ENCODE assay signal across 9 mouse cellular contexts in the genomic region with DNA sequence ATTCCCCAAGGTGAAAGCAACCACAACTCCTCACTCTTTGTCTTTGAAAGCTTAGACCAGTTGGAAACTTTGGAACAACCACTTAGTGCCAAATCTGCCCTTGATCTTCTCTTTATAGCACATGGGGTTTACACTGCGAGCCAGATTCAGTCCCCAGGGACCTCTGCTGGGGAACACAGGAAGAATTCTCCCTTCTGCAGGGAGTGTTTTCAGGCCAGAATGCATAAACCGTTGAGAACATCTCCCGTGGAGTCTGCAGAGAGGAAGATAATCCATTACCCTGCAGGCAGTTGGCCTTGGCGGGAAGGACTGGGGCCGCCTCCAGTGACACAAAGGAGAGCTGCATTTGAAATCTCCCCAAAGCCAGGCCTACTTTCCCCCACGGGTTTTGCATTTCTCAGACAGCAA. TPM values are rescaled to one million over a fixed set of nuclear protein-coding genes. Genes with fewer than 3 reads are reported as not detected.
DNase-seq lines count a peak whose midpoint lies in the region; ATAC-seq lines count a peak whose summit lies in the region.
"Had no signal": no experiment of that assay in that cellular context is flagged by ENCODE, and none has a peak within 500 bp of the region (broad histone marks: within the 10 kb centered on the region; RNA-seq: fewer than 3 reads in every experiment).

No protein-coding gene starts in this region.

- H3K36me3 ChIP-seq in kidney, embryonic 14.5 days (ENCODE audit: control insufficient read depth, insufficient read depth, low read length), result no peaks in the 10 kb centered on the region
- H3K36me3 ChIP-seq in limb, embryonic 15.5 days, result no peaks in the 10 kb centered on the region
- H3K36me3 ChIP-seq: lung, embryonic 15.5 days had no signal

- ATAC-seq in kidney, embryonic 14.5 days (ENCODE audit: low FRiP score, low TSS enrichment), result no peak
- no peak for ATAC-seq in limb, embryonic 15.5 days (ENCODE audit: insufficient number of reproducible peaks, low FRiP score, low TSS enrichment, low read depth)

- no peak overlapping the region for H3K9ac ChIP-seq in kidney, embryonic 14.5 days (ENCODE audit: low read depth, low read length)
- no peak overlapping the region for H3K9ac ChIP-seq in limb, embryonic 15.5 days
- H3K9ac ChIP-seq: lung, embryonic 15.5 days had no signal

- peak; percentile 18 for DNase-seq in kidney, adult 11 months
- DNase-seq in embryo, embryonic 10.5 days (ENCODE audit: low spot score), result peak; percentile 65
- peak; percentile 42 for DNase-seq in heart, postnatal 4 days
- DNase-seq in ovary, postnatal 36 days (ENCODE audit: low spot score), result peak; percentile 16
- no peak for DNase-seq in yolk sac, embryonic 10.5 days (ENCODE audit: low spot score)
- DNase-seq in left cerebral cortex, adult 8-10 months (ENCODE audit: low spot score in 2 of 2), result no peak

- no peaks in the 10 kb centered on the region for H3K9me3 ChIP-seq in kidney, embryonic 14.5 days (ENCODE audit: control insufficient read depth, low read length)
- H3K9me3 ChIP-seq in limb, embryonic 15.5 days, result no peaks in the 10 kb centered on the region

- WGBS in kidney, embryonic 14.5 days, result 17% methylated on average over 6 of the region's 6 CpGs
- 16% methylated on average over 6 of the region's 6 CpGs for WGBS in limb, embryonic 15.5 days

- H3K4me2 ChIP-seq in kidney, embryonic 14.5 days (replicated peaks; ENCODE audit: low read depth, low read length), result no peak overlapping the region
- H3K4me2 ChIP-seq in limb, embryonic 15.5 days, result no peak overlapping the region
- H3K4me2 ChIP-seq: lung, embryonic 15.5 days had no signal

- no peaks in the 10 kb centered on the region for H3K27me3 ChIP-seq in kidney, embryonic 14.5 days (ENCODE audit: control insufficient read depth, insufficient read depth, low read length)
- no peaks in the 10 kb centered on the region for H3K27me3 ChIP-seq in limb, embryonic 15.5 days
- H3K27me3 ChIP-seq: lung, embryonic 15.5 days had no signal

- H3K27ac ChIP-seq in kidney, embryonic 14.5 days (ENCODE audit: low read depth, low read length), result no peak overlapping the region
- H3K27ac ChIP-seq in limb, embryonic 15.5 days, result peak overlapping the region; percentile 44
- H3K27ac ChIP-seq: lung, embryonic 15.5 days had no signal

- peaks cover 13% of the 10 kb centered on the region; the same call in 1 of the 2 replicates for H3K4me1 ChIP-seq in kidney, embryonic 14.5 days (ENCODE audit: control insufficient read depth, insufficient read depth, low read length)
- H3K4me1 ChIP-seq in limb, embryonic 15.5 days, result peaks cover 28% of the 10 kb centered on the region

- H3K4me3 ChIP-seq in kidney, embryonic 14.5 days (ENCODE audit: low read length), result no peak overlapping the region
- H3K4me3 ChIP-seq in limb, embryonic 15.5 days, result no peak overlapping the region
- H3K4me3 ChIP-seq: lung, embryonic 15.5 days had no signal

RNA-seq across cellular contexts. Expression of a gene that starts 60.0 kb away (rescaled TPM):
- polyA plus RNA-seq in kidney, embryonic 14.5 days (2014; fragmentation: Nextera tagmentation; extraction: Ambion mirVana), result 65.5 and 94.9 TPM in 2 replicates
- 10 to 100 TPM; 10.1 to 11.5 TPM for total RNA-seq in heart, postnatal 4 days (2021)
- 61.0 and 71.2 TPM in 2 replicates for polyA plus RNA-seq in limb, embryonic 15.5 days (2015; fragmentation: Nextera tagmentation; extraction: Ambion mirVana)
- total RNA-seq in left cerebral cortex, adult 8-10 months (2022), result 10 to 100 TPM; 31.0 to 37.3 (median 34.4) TPM

Comparison
In these comparisons a context has a peak if more than half of its experiments do, and no peak if none do; other contexts are left out.
1. DNase-seq: peak in kidney, adult 11 months (single experiment), embryo, embryonic 10.5 days (single experiment), heart, postnatal 4 days (single experiment) and ovary, postnatal 36 days (single experiment); none in yolk sac, embryonic 10.5 days (single experiment) and left cerebral cortex, adult 8-10 months (0 of 2).